Mouse (Mus musculus): ENCODE data around the gene 2210418O10Rik.
"Not testable (repeated sequence)": the region's sequence is repeated elsewhere in the genome, so short reads cannot be mapped to it uniquely, and the experiment has no call there.

2210418O10Rik gene

DNA sequence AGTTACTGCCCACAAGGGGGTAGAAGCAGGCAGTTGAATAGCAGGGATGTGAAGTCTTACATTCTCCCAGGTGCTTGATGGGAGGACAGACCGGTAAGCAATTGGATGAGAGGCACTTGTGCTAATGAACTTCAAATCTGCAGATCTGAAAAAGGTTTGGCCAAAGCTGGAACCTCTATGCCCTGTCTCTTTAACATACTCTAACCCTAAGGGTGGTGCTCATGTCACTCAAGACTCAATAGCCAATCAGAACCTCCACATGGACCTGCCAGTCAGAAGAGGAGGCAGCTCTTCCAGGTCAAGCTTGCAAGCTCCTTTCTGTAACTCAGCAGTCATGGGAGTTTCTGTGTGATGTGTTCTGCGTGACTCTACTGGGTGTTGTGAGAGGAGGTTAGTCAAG lies at the start of gene 2210418O10Rik:
Gene 2210418O10Rik (plus strand): TSS at position 301 of the 400 bp plus-strand sequence.
- DNase-seq (ENCODE audit: low spot score in 2 of 2): not testable (repeated sequence)

DNA sequence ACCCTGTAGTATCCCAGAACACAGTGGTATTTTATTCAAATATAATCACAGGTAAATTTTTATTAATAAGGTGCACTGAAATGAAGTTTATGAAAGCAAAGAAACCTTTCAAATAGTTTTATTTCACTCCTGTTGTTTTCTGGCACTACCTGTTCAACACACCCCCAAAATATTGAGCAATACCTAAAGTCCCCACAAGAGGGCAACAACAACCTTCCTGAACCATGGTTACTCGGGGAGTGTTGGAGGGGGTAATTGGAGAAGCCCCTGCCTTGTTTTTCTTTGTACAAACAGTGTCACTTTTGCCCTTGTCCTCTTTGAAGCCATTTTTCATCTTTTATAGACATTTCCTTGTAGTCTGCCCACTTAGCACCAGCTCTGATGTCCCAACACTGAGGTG lies 22.1 kb downstream of the 2210418O10Rik start:
- DNase-seq (ENCODE audit: low spot score in 2 of 2): not testable (repeated sequence)
